Mouse (Mus musculus) layer of hippocampus, adult 18-20 months (tissue): Measurements from ENCODE around the gene Slc29a3. TPM values are rescaled to one million over a fixed set of nuclear protein-coding genes. Genes with fewer than 3 reads are reported as not detected.
A peak's percentile ranks its signal among the peaks of the same experiment; 100 is the strongest.
"Not testable (repeated sequence)": the region's sequence is repeated elsewhere in the genome, so short reads cannot be mapped to it uniquely, and the experiment has no call there.

ENCODE experiments used
- DNase-seq, 2 experiments: peaks; one replicate each; pipeline ENCODE4 v3.0.0; 2022; ENCODE audit warnings: low spot score in 2 of 2
- total RNA-seq, 2 experiments: library from RNA; stranded (reverse); gene quantifications; 2 replicates each; pipeline ENCODE4 v1.2.3; 2021

Slc29a3 gene
- total RNA-seq, 2 experiments from 2014 or later, result 13.6 to 14.5 TPM

- no peak for DNase-seq
These were observed 16.0 kb upstream of the Slc29a3 start for GRCm38 (mm10) chr10:60768614-60769013.

- DNase-seq, result no peak
These were observed 14.8 kb upstream of the Slc29a3 start for GRCm38 (mm10) chr10:60767400-60767799.

- no peak for DNase-seq
These were observed 9.5 kb upstream of the Slc29a3 start for GRCm38 (mm10) chr10:60762126-60762525.

- DNase-seq, result peak; percentile 88 to 96
These were observed 7.8 kb upstream of the Slc29a3 start for GRCm38 (mm10) chr10:60760377-60760776.

- DNase-seq, result peak; percentile 38 to 76
These were observed 4.4 kb upstream of the Slc29a3 start for GRCm38 (mm10) chr10:60756992-60757391.

GRCm38 (mm10) chr10:60756146-60756545 lies 3.6 kb upstream of the Slc29a3 start:
- DNase-seq, result no peak

- DNase-seq, result no peak
These were observed 1.3 kb upstream of the Slc29a3 start for GRCm38 (mm10) chr10:60753941-60754340.

- no peak for DNase-seq
These were observed 667 bp upstream of the Slc29a3 start for GRCm38 (mm10) chr10:60753261-60753660.

GRCm38 (mm10) chr10:60747667-60748212 lies 4.9 kb downstream of the Slc29a3 start:
- no peak for DNase-seq

- no peak for DNase-seq
These were observed 6.1 kb downstream of the Slc29a3 start for GRCm38 (mm10) chr10:60746512-60746911.

GRCm38 (mm10) chr10:60744543-60745290 lies 7.9 kb downstream of the Slc29a3 start:
- DNase-seq, result no peak

GRCm38 (mm10) chr10:60743681-60744080 lies 8.9 kb downstream of the Slc29a3 start:
- no peak for DNase-seq

- no peak for DNase-seq
These were observed 9.7 kb downstream of the Slc29a3 start for GRCm38 (mm10) chr10:60742942-60743341.

- not testable (repeated sequence) for DNase-seq
These were observed 10.3 kb downstream of the Slc29a3 start for GRCm38 (mm10) chr10:60742296-60742695.

- DNase-seq, result no peak
These were observed 11.2 kb downstream of the Slc29a3 start for GRCm38 (mm10) chr10:60741435-60741834.

GRCm38 (mm10) chr10:60739619-60740363 lies 12.8 kb downstream of the Slc29a3 start:
- no peak for DNase-seq

- no peak for DNase-seq
These were observed 14.5 kb downstream of the Slc29a3 start for GRCm38 (mm10) chr10:60737886-60738640.

- DNase-seq, result no peak
These were observed 15.3 kb downstream of the Slc29a3 start for GRCm38 (mm10) chr10:60737169-60737728.

GRCm38 (mm10) chr10:60735737-60736136 lies 16.9 kb downstream of the Slc29a3 start:
- DNase-seq, result no peak

- DNase-seq, result no peak
These were observed 19.1 kb downstream of the Slc29a3 start for GRCm38 (mm10) chr10:60733471-60733870.

- DNase-seq, result peak in 1 of 2 experiments; percentile 20
These were observed 20.2 kb downstream of the Slc29a3 start for GRCm38 (mm10) chr10:60732397-60732861.
